Mouse (Mus musculus): ENCODE data around the gene Uvrag.

The Uvrag gene

GRCm38 (mm10) chr7:98922984-98923383 is 218.0 kb downstream of the Uvrag start:
- DNase-seq = no peak

GRCm38 (mm10) chr7:98917407-98917806 is 223.5 kb downstream of the Uvrag start:
- DNase-seq = peak; percentile 52

- no peak for DNase-seq
Measured at GRCm38 (mm10) chr7:98916581-98916980, 224.4 kb downstream of the Uvrag start.

- DNase-seq = peak; percentile 82
Measured at GRCm38 (mm10) chr7:98912953-98913360, 228.0 kb downstream of the Uvrag start.

DNA sequence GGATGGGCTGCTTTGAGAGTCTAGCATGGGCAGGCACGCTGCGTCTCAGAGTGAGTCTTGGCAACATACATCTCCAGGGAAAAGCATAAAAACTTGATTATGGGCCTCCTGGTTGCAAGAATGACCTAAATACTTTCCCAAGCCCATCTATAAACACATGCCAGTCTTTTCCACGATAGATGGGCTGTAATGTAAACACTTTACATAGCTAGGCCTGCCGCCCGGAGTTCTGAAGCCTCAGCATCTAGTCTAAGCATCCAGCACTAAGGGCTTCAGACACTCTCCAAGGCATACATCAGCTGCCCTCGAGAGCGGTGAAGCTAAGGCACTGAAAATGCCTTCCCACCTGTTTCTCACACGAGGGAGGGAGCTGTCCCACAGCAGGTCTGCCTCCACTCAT is 229.7 kb downstream of the Uvrag start:
- peak; percentile 75 for DNase-seq

DNA sequence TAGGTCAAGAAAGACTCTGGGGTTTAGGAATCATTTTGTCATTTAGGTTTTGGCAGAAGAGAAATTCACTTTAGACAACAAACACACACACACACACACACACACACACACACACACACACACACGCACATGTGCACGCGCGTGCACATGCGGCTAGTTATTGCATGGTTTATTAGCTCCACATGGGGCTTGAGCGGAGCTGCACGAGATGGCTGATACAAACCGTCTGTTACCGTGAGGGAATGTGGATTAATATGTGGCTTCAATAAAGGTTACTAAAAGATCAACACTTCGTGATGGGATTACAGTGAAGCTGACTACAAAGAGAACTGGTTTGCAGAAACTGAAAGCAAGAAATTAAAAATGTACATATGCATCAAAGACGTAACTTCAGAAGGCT is 230.2 kb downstream of the Uvrag start:
- DNase-seq = no peak

DNA sequence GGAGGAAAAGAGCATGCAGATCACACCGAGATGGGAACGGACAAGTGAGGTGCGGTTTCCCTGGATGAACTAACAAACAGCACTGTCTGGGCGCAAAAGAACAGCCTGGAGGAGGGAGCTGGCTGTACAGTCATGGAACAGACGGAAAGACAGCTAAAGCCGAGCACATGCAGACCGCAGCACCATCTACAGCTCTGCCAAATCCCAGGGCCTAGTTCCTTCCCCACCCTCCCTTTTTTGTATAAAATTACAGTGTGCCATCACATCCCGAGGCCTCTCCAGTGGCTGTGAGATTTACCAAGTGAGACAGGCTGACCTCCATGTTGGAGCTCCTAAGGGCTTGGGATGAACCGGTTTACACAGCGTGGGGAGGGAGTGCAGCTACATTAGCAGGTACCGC is 230.8 kb downstream of the Uvrag start:
- no peak for DNase-seq

DNA sequence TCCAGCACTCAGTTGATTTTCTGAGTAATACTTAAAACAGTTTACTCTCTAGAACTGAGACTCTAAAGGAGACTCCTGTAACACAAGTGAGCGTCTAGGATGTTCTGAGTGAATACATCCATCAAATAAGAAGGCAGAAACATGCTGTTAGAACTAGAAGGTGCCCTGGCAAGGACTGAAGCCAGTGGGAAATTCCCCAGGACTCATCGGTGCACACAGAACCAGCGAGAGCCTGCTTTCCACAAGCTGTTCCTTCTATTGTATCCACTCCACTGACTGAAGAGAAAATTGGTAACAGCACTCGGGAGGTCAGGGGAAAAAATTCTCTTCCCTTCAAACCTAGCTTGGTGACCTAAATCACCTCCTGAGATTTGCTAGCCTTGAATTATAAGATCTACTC is 233.5 kb downstream of the Uvrag start:
- no peak for DNase-seq

DNA sequence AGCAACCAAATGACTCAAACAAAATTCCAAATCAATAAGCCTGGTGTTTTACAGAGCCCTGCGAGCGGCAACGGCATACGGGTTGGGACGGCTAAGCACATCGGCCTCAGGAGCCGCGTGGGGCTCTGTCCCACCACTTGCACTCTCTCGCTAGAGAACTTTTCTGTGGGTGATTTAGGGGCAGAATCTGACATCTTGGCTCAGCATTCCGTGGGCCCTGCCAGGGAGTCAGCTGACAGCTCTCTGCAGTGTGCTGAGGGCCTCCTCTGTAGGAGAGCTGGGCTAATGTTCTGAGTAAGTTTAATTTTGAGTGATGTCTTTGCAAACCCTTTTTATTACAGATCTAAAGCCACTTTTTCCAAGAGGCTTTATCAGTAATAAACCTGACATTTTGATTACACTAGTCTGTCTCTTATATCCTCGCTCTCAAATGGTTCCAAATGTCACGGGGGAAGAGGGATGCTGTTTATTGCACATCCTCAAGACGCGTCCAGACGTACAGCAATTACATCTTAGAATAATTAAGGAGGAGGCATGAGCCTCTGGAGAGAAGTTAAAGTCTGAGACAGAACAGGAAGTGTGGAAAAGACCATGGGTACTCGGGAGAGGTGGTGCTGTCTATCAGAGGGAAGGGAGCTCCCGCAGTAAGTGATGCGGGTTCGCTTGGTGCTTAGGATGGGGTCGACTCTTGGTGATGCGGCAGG is 236.1 kb downstream of the Uvrag start:
- peak; percentile 82 for DNase-seq

DNA sequence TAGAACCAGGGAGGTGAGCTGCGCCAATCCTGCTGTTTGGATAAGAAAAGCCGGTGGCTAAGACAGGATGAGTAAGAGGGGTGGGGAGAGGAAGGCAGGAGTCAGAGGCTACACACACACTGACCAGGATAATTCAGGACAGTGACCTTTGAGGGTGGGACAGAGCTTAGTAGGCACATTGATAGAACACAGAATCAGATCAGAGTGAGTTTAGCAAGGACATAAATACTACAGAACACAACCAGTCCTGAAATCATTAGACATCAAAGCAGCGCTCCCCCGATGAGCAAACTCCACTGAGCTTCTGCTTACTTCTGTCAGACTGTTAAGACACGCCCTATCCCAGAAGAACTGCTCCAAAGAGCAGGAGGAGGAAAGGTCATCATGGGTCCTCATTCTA is 237.1 kb downstream of the Uvrag start:
- no peak for DNase-seq

GRCm38 (mm10) chr7:98901120-98901519 is 239.8 kb downstream of the Uvrag start:
- DNase-seq = no peak

DNA sequence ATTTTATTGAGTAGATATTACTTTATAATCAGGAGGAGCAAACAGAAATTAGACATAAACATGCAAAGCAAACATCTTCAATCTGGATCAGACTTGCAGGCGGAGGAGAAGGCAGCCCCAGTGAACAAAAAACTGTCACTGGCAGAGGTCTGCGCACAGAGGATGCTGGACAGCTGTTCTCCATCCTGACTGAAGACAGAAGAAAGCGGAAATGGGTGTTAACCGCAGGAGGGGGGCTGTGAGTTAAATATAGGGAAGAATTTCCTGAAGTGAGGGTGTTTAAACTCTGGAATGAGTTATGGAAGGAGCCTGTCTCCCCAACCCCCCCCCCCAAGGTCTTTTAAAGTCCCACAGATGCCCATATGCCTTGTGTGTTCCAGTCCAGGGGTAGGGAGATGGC is 241.1 kb downstream of the Uvrag start:
- peak; percentile 79 for DNase-seq

GRCm38 (mm10) chr7:98897323-98897722 is 243.6 kb downstream of the Uvrag start:
- DNase-seq = no peak

- DNase-seq = no peak
Measured at GRCm38 (mm10) chr7:98895501-98896095, 245.3 kb downstream of the Uvrag start.

- no peak for DNase-seq
Measured at GRCm38 (mm10) chr7:98894768-98895167, 246.2 kb downstream of the Uvrag start.

DNA sequence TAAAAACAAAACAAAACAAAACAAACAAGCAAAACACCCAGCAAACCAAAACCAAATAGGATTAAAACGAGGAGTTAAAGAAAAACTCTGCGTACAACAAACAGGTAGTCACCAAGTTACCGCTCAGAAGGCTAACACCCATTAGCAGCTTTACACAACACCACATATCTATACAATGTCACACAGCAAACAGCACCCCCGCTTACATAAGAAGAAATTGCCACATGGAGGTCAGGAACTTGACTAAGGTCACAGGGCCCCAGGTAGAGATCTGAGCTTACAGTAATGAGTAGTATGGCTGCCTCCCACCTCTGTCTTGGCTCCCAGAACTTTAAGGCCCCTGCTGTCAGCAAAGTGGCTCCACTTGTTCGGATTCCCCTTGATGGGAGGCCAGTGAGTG is 246.6 kb downstream of the Uvrag start:
- no peak for DNase-seq

GRCm38 (mm10) chr7:98893144-98893543 is 247.8 kb downstream of the Uvrag start:
- no peak for DNase-seq

DNA sequence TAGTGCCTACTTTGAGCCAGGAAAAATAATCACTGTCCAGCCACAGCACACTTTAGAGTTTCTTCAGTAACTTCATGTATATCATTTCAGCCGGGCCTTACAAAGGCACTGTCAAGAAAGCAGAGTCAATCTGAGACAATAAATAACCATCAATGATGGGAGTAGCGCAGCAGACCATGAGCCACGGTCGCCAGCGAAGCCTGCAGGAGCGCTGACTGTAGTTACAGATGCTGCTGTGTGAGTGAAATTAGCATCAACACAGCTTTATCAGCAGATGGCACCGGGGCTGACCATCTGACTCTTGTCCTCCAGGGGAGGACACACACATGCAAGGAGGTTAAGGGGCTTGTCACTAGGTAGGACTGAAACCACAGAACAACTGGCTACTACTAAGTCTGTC is 251.7 kb downstream of the Uvrag start:
- no peak for DNase-seq

- no peak for DNase-seq
Measured at GRCm38 (mm10) chr7:98888810-98889209, 252.1 kb downstream of the Uvrag start.

DNA sequence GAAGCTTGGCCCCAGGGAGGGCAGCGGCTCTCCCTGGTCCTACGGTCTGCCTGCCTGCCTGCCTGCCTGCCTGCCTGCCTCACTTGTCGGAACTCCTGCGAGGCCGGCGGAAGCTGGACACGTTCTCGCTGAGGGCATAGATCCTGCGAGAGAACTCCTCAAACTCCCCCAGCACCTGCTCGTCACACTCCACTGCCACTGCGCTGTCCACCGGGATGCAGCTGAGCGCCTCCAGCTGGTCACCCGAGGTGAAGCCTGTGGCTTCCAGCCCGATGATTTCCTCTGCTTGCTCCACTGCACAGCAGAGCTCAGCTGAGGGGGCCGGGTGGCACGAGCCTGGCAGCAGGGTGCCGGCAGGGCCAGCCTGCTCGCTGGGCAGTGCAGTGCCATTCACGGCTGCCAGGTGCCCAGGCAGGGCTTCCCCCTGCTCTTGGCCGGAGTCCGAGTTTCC is 253.1 kb downstream of the Uvrag start:
- DNase-seq = no peak

- no peak for DNase-seq
Measured at GRCm38 (mm10) chr7:98881887-98882286, 259.1 kb downstream of the Uvrag start.

- no peak for DNase-seq
Measured at GRCm38 (mm10) chr7:98879176-98879575, 261.8 kb downstream of the Uvrag start.

DNA sequence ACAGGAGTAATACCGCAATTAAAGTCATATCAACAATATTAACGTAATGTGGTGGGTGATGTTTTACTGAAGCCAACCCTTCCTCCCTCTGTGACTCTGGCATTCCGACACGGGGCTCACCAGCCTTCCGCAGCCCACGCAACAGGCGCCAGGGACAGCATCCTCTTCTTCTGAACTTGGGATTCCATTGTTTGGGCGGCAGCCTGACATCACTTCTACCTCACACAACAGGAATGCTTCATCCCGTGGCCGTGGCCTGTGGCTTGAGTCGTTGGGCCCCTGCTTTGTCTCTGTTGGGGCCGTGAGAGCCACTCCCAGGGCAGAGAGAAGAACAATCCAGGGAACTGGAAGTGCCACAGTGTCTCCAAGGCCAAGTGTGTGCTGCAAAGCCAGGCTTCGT is 264.8 kb downstream of the Uvrag start:
- DNase-seq = peak; percentile 51

DNA sequence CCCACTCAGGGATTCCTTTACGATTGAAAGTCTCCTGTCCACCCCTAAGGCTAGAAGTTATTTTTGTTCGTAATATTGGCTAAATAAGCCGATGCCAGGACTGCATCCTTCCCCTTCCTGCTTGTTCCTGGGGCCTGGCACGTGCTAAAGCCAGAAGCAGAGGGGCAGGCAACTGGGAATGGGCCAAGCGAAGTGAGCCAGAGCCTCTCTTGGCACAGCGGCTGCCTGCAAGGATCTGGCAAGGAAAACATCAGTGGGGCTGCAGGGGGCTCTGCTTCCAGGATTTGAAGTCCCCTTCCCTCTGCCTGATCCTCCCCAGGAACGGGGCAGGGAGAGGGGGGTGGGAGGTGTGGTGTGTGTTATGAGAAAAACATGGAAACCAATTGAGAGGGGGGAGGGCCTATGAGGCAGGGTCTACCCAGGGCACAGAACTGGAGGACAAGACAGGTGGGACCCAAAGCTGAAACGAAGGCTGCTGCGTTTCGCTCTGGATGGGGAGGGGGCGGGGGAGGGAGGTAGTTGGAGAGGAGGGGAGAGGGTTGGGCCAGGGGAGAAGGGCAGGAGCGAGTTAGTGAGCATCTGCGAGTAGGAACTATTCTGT is 265.5 kb downstream of the Uvrag start:
- DNase-seq = peak; percentile 49

Measured in lung, postnatal 10 days (tissue).